Mouse (Mus musculus): ENCODE results near the gene Fbxo9. TPM values are rescaled to one million over a fixed set of nuclear protein-coding genes. Genes with fewer than 3 reads are reported as not detected.
A peak's percentile ranks its signal among the peaks of the same experiment; 100 is the strongest.
"Not testable (repeated sequence)": the region's sequence is repeated elsewhere in the genome, so short reads cannot be mapped to it uniquely, and the experiment has no call there.

Gene Fbxo9
- polyA plus RNA-seq, 1 experiment from 2014 or later, result 44.2 TPM

DNA sequence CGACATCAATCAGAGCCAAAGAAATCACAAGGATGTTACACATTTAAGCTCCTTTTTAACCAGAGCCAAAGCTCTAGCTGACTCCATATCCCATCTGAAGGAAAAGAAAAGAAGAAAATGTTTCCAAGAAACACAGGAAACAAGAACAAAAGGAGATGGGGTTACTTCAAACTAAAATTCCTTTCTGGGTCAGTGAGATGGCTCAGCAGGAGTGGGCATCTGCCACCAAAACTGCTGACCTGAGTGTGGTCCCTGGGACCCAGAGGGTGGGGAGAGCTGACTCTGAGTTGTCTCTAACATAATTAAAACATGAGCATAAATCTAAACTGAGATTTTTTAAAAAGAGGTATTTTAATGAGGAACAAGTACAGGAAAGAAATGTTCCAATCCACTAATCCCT, 19.0 kb downstream of the Fbxo9 start:
- Histone ChIP-seq H3K4me2 (no peak overlapping the region), H3K36me3 (peaks cover 62% of the 10 kb centered on the region), H3K4me3 (no peak overlapping the region), H3K4me1 (replicated peaks) (peaks cover 23% of the 10 kb centered on the region), H3K9ac (no peak overlapping the region), H3K27ac (ENCODE audit: poor library complexity, severe bottlenecking) (no peak overlapping the region; the same call in 1 of the 2 replicates), H3K27me3 (replicated peaks) (no peaks in the 10 kb centered on the region), H3K9me3 (replicated peaks) (no peaks in the 10 kb centered on the region)
- 83% methylated on average over 1 of the region's 1 CpGs for WGBS
- no peak for ATAC-seq (ENCODE audit: insufficient number of reproducible peaks, low FRiP score)

DNA sequence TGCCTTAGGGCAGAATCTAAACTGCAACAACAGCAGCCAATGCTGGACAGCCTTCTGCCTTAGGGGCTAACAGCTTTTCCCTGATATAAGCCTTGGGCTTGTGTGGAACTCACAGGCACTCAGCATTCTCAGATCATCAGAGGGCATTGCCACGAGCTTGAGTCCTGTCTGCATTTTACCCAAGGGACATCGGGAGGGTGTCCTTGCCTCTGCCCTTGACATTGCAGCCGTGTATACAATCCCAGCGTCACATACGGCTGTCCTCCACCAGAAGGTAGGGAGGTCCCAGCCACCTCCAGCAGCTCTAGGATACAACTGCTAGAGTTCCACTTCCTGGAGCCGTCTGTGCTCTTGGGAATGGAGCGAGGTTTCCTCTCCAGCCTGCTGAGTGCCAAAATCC, 19.9 kb downstream of the Fbxo9 start:
- H3K4me3 ChIP-seq, result no peak overlapping the region
- no peak overlapping the region for H3K4me2 ChIP-seq
- 45% methylated on average over 7 of the region's 7 CpGs for WGBS
- H3K36me3 ChIP-seq, result peaks cover 67% of the 10 kb centered on the region
- H3K9me3 ChIP-seq (replicated peaks), result no peaks in the 10 kb centered on the region
- ATAC-seq (ENCODE audit: insufficient number of reproducible peaks, low FRiP score), result peak; percentile 60; the same call in 1 of the 2 replicates
- no peaks in the 10 kb centered on the region for H3K27me3 ChIP-seq (replicated peaks)
- H3K9ac ChIP-seq, result no peak overlapping the region
- peaks cover 23% of the 10 kb centered on the region for H3K4me1 ChIP-seq (replicated peaks)
- peak overlapping the region; percentile 77 for H3K27ac ChIP-seq (ENCODE audit: poor library complexity, severe bottlenecking)

DNA sequence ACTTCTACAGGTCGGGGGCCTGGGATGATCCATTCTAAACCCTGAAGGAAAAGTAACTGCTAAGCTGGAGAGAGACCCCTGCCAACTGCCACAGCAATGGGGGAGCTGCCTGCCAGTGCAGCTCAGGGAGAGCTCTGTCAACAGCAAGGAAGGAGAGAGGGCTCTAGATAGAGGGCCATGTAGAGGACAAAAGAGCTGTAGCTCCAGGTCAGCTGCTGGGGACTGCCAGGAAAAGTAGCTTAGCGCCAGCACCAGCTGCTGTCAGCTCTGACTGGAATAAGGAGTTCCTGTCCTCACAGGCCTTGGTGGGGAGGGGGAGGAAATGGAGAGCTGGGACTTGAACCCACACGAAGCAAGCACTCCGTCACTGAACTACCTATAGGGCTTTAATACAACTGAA, 20.3 kb downstream of the Fbxo9 start:
- no peaks in the 10 kb centered on the region for H3K9me3 ChIP-seq (replicated peaks)
- 52% methylated on average over 4 of the region's 4 CpGs for WGBS
- H3K27me3 ChIP-seq (replicated peaks), result no peaks in the 10 kb centered on the region
- H3K9ac ChIP-seq, result 0 out of 2 replicates have a peak overlapping the region, but pooled peaks have one; percentile 23
- peak; percentile 49 for ATAC-seq (ENCODE audit: insufficient number of reproducible peaks, low FRiP score)
- no peak overlapping the region for H3K4me3 ChIP-seq
- H3K4me1 ChIP-seq (replicated peaks), result peaks cover 23% of the 10 kb centered on the region
- peaks cover 68% of the 10 kb centered on the region for H3K36me3 ChIP-seq
- H3K27ac ChIP-seq (ENCODE audit: poor library complexity, severe bottlenecking), result peak overlapping the region; percentile 77
- no peak overlapping the region for H3K4me2 ChIP-seq

DNA sequence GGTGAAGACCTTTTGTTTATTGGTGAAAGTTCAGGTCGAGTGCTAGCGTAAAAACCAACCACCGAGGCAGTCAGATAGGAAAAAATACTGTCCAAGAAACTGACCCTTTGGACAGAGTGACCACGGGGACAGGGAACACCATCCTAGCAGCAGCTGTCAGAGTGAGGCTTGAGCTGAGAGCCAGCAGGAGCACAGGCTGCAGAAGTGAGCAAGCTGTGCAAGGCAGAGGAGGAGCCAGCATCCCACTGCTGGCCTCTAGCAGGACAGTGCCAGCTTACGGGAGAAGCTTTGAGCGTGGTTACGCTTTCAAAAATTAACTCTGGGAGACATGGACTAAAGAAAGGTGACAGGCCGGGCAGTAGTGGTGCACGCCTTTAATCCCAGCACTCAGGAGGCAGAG, 21.1 kb downstream of the Fbxo9 start:
- 88% methylated on average over 9 of the region's 9 CpGs for WGBS
- Histone ChIP-seq H3K27me3 (replicated peaks) (no peaks in the 10 kb centered on the region), H3K27ac (ENCODE audit: poor library complexity, severe bottlenecking) (no peak overlapping the region), H3K36me3 (peaks cover 67% of the 10 kb centered on the region), H3K4me3 (no peak overlapping the region), H3K9ac (no peak overlapping the region), H3K4me1 (replicated peaks) (peaks cover 23% of the 10 kb centered on the region), H3K9me3 (replicated peaks) (no peaks in the 10 kb centered on the region), H3K4me2 (no peak overlapping the region)
- ATAC-seq (ENCODE audit: insufficient number of reproducible peaks, low FRiP score), result no peak

DNA sequence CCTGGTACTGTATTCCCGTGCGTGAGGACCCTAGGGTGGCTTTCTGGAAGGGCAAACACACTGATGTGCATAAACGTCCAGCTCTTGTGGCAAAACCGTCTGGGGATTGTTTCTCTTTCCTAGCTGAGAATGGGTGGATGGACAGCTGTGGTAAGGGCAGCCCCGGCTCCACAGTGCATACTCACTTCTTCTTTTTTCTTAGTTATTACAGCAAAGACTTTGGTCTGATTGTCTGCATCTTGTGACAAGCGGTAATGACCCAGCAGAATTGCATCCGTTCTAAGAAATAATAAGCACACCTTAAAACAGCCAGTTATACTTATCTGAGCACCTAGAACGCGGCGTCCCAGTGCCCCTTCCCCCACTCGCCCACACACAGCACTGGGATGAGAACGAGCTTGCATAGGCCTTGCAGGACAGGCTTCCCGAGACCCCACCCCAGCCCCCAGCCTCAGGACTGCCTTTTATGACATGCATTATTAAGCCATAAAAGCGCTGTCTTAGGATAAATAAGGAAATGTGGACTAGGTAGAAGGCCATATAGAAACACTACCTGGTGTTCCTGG, 23.1 kb downstream of the Fbxo9 start:
- H3K4me3 ChIP-seq, result no peak overlapping the region
- H3K9me3 ChIP-seq (replicated peaks), result no peaks in the 10 kb centered on the region
- no peak overlapping the region for H3K4me2 ChIP-seq
- H3K27me3 ChIP-seq (replicated peaks), result no peaks in the 10 kb centered on the region
- H3K27ac ChIP-seq (ENCODE audit: poor library complexity, severe bottlenecking), result no peak overlapping the region
- 88% methylated on average over 14 of the region's 14 CpGs for WGBS
- H3K36me3 ChIP-seq, result peaks cover 64% of the 10 kb centered on the region
- H3K9ac ChIP-seq, result no peak overlapping the region
- no peak for ATAC-seq (ENCODE audit: insufficient number of reproducible peaks, low FRiP score)
- peaks cover 23% of the 10 kb centered on the region for H3K4me1 ChIP-seq (replicated peaks)

DNA sequence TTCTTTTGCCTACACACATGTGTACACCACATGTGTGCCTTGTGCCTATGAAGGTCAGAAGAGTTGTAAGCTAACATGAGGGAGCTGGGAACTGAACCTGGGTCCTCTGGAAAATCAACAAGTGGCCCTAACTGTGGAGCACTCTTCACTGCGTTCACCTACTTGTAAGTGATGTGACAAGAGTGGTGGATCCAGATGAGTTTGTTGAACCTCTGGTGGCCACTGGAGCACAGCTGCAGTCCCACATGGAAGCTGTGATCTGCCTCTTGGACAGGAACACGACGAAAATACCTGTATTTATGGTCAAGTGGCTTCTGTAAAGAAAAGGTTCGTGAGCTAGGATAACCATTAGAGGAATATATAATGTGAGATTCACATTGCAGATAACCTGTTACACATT, 24.5 kb downstream of the Fbxo9 start:
- H3K4me1 ChIP-seq (replicated peaks), result peaks cover 21% of the 10 kb centered on the region
- no peak overlapping the region for H3K27ac ChIP-seq (ENCODE audit: poor library complexity, severe bottlenecking)
- H3K9me3 ChIP-seq (replicated peaks), result no peaks in the 10 kb centered on the region
- no peak overlapping the region for H3K9ac ChIP-seq
- peaks cover 60% of the 10 kb centered on the region for H3K36me3 ChIP-seq
- H3K4me3 ChIP-seq, result no peak overlapping the region
- H3K27me3 ChIP-seq (replicated peaks), result no peaks in the 10 kb centered on the region
- no peak overlapping the region for H3K4me2 ChIP-seq
- no peak for ATAC-seq (ENCODE audit: insufficient number of reproducible peaks, low FRiP score)
- WGBS, result 88% methylated on average over 4 of the region's 4 CpGs

DNA sequence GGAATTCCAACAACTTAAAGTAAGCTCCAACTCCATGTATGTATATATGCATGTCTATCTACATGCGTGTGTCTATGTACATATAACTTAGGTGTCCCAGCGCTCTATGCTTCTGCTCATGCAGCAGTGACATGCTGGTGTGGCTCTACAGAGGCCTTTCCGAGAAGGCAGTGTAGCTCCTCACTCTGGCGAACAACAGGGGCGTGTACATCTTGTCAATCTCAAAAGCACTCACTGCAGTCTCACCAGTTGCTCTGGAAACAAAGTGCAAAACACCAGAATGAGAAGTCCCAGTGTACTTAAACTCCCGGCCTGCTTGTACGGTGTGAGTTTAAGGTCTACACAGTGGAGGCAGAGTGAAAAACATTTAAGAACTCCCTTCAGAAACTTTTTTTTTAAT, 27.0 kb downstream of the Fbxo9 start:
- no peaks in the 10 kb centered on the region for H3K4me1 ChIP-seq (replicated peaks)
- WGBS, result 66% methylated on average over 7 of the region's 7 CpGs
- no peak for ATAC-seq (ENCODE audit: insufficient number of reproducible peaks, low FRiP score)
- no peak overlapping the region for H3K27ac ChIP-seq (ENCODE audit: poor library complexity, severe bottlenecking)
- no peak overlapping the region for H3K9ac ChIP-seq
- no peaks in the 10 kb centered on the region for H3K27me3 ChIP-seq (replicated peaks)
- no peak overlapping the region for H3K4me3 ChIP-seq
- H3K9me3 ChIP-seq (replicated peaks), result no peaks in the 10 kb centered on the region
- H3K4me2 ChIP-seq, result no peak overlapping the region
- peaks cover 51% of the 10 kb centered on the region for H3K36me3 ChIP-seq

DNA sequence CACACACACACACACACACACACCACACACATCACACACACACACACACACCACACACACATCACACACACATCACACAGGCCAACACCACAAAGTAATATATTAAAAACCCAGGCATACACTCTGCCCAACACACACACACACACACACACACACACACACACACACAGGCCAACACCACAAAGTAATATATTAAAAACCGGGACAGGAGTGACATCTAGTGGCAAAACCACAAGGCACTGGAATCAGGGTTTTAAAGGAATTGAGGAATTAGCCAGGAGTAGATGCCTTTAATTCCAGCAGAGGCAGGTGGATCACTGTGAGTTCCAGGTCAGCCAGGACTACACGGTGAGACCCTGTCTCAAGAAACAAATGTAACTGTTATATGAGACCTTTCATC, 30.6 kb downstream of the Fbxo9 start:
- no peaks in the 10 kb centered on the region for H3K27me3 ChIP-seq (replicated peaks)
- no peak overlapping the region for H3K4me2 ChIP-seq
- H3K36me3 ChIP-seq, result peaks cover 16% of the 10 kb centered on the region
- no peak for ATAC-seq (ENCODE audit: insufficient number of reproducible peaks, low FRiP score)
- WGBS, result 21% methylated on average over 2 of the region's 2 CpGs
- H3K27ac ChIP-seq (ENCODE audit: poor library complexity, severe bottlenecking), result no peak overlapping the region
- no peaks in the 10 kb centered on the region for H3K4me1 ChIP-seq (replicated peaks)
- H3K4me3 ChIP-seq, result no peak overlapping the region
- no peak overlapping the region for H3K9ac ChIP-seq
- no peaks in the 10 kb centered on the region for H3K9me3 ChIP-seq (replicated peaks)

DNA sequence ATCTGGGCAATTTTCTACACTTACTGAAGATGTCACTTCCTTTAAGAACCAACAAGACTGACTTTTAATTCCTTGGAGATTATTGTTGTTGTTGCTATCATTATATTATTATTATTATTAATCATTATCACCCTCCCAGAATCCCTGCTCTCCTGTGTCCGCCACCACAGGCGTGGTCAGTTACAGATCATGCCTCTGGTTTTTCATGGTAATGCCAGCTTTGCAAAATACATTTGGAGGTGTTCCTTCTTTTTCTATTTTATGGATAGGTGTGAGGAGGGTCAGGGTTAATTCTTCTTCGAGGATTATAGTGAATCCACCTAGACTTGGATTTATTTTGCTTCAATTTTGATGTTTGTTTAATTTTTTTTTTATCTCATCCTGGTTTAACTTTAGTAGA, 33.6 kb downstream of the Fbxo9 start:
- Histone ChIP-seq H3K27me3 (replicated peaks) (no peaks in the 10 kb centered on the region), H3K4me2 (no peak overlapping the region), H3K9ac (no peak overlapping the region), H3K9me3 (replicated peaks) (no peaks in the 10 kb centered on the region), H3K36me3 (no peaks in the 10 kb centered on the region), H3K27ac (ENCODE audit: poor library complexity, severe bottlenecking) (no peak overlapping the region), H3K4me3 (no peak overlapping the region), H3K4me1 (replicated peaks) (no peaks in the 10 kb centered on the region)
- no peak for ATAC-seq (ENCODE audit: insufficient number of reproducible peaks, low FRiP score)
- WGBS, result 91% methylated on average over 3 of the region's 3 CpGs

DNA sequence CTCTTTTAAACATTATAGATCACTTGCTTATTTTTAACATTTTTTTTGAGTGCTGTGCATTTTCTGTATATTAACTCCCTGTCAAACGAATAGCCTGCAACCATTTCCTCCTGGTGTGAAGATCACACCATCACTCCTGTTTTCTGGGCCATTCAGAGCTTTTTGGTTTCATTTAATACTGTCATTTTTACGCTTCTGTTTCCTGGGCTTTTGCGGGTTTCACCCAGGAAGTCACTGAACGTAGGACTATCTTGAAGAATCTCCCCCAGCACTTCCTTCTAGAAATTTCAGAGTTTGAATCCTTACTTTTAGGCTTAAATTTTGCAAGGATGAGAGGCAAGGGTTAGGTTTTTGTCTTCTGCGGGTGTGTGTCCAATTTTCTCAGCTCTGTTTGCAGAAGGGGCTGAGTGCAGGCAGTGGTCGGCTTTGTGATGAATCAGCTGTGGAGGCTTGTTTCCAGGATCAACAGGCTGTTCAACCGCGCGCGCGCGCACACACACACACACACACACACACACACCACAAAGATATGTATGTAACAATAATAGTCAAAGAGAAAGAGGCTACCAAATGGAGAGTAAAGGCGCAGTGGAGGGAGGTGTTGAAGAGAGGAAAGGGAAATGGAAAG, 35.0 kb downstream of the Fbxo9 start:
- ATAC-seq (ENCODE audit: insufficient number of reproducible peaks, low FRiP score), result no peak
- no peak overlapping the region for H3K4me3 ChIP-seq
- H3K36me3 ChIP-seq, result no peaks in the 10 kb centered on the region
- 89% methylated on average over 13 of the region's 13 CpGs for WGBS
- H3K27ac ChIP-seq (ENCODE audit: poor library complexity, severe bottlenecking), result no peak overlapping the region
- 0 out of 2 replicates have a peak, but pooled peaks cover 3% of the 10 kb centered on the region for H3K9me3 ChIP-seq (replicated peaks)
- no peak overlapping the region for H3K4me2 ChIP-seq
- H3K4me1 ChIP-seq (replicated peaks), result no peaks in the 10 kb centered on the region
- H3K27me3 ChIP-seq (replicated peaks), result no peaks in the 10 kb centered on the region
- no peak overlapping the region for H3K9ac ChIP-seq

DNA sequence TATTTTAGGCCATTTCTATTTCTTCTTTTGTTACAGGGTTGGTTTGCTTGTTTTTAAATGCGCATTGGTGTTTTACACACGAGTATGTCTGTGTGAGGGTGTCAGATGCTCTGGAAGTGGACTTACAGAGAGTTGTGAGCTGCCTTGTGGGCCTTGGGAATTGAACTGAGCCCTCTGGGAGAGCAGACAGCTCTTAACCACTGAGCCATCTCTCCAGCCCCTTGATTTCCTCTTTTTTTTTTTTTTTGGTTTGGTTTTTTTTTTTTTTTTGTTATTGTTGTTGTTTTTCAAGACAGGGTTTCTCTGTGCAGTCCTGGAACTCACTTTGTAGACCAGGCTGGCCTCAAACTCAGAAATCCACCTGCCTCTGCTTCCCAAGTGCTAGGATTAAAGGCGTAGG, 35.6 kb downstream of the Fbxo9 start:
- H3K9ac ChIP-seq; H3K4me3 ChIP-seq; H3K27ac ChIP-seq (ENCODE audit: poor library complexity, severe bottlenecking); H3K4me1 ChIP-seq (replicated peaks); ATAC-seq (ENCODE audit: insufficient number of reproducible peaks, low FRiP score); H3K9me3 ChIP-seq (replicated peaks); H3K27me3 ChIP-seq (replicated peaks); H3K4me2 ChIP-seq; H3K36me3 ChIP-seq: not testable (repeated sequence)
- WGBS, result 86% methylated on average over 3 of the region's 3 CpGs

DNA sequence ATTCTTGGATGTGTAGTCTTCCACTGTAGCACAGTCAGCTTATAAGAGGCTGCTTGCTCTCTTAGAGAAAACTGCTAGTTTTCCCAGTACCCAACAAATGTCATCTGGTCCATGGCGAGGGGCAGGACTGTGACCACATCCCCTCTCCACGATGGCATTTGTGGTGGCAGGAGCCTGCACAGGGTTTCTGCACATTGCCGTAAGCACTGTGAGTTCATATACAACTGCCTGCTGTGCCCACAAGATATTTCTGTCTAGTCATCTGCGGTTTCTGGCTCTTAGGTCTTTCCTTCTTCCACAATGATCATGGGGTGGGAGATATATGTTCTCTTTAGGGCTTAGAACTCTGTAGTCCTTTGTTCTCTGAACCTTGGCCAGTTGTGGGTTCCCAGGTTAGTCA, 37.2 kb downstream of the Fbxo9 start:
- no peaks in the 10 kb centered on the region for H3K4me1 ChIP-seq (replicated peaks)
- no peak for ATAC-seq (ENCODE audit: insufficient number of reproducible peaks, low FRiP score)
- H3K4me2 ChIP-seq, result no peak overlapping the region
- no peak overlapping the region for H3K27ac ChIP-seq (ENCODE audit: poor library complexity, severe bottlenecking)
- H3K36me3 ChIP-seq, result no peaks in the 10 kb centered on the region
- no peak overlapping the region for H3K4me3 ChIP-seq
- H3K27me3 ChIP-seq (replicated peaks), result no peaks in the 10 kb centered on the region
- H3K9me3 ChIP-seq (replicated peaks), result 0 out of 2 replicates have a peak, but pooled peaks cover 3% of the 10 kb centered on the region
- WGBS, result 88% methylated on average over 4 of the region's 4 CpGs
- no peak overlapping the region for H3K9ac ChIP-seq
